Mouse (Mus musculus) lung, postnatal 0 days (tissue): Measurements from ENCODE around the gene Wsb1.

Experiments used
- CTCF ChIP-seq: IDR thresholded peaks from 2 replicates; pipeline ENCODE4 v1.5.1; 2016; ENCODE audit warnings: antibody characterized with exemption, mild to moderate bottlenecking
- EP300 ChIP-seq: IDR thresholded peaks from 2 replicates; pipeline ENCODE4 v1.6.1; 2016; ENCODE audit warnings: antibody characterized with exemption, mild to moderate bottlenecking, control low read depth

- TF ChIP-seq CTCF (no peak), EP300 (no peak)
Observed at GRCm38 (mm10) chr11:79267171-79267570, 12.7 kb upstream of the Wsb1 start.
